Mouse (Mus musculus): Measurements from ENCODE around the gene Ephx3.

DNA sequence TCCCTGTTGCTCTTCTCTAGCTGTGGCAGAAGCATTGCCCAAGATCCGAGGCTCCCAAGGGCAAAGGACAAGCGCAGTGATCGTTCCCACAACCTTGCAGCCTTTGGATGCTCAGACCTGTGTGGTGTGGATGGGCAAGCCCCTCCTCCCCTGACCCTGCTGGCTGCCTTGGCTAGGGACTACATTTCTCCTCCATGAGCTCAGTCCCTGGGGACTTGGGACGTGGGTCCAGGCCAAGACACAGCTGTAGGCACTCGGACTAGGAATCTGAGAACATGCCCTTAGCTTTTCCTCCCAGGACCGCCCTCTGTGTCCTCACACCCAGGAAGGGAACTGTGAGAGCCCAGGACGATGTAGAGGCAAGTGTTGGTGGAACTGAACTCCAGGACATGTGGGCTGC lies 16.2 kb downstream of the Ephx3 start:
- no peak for TF ChIP-seq CTCF (IDR thresholded peaks at IDR 0.05; ENCODE audit: control insufficient read depth, insufficient read depth, insufficient read length)
- peak; percentile 56 for TF ChIP-seq MYOD1 (IDR thresholded peaks at IDR 0.05; ENCODE audit: control insufficient read depth, insufficient read length, low read depth)
- TF ChIP-seq MAX (IDR thresholded peaks at IDR 0.05): no peak
- TF ChIP-seq FOSL1 (IDR thresholded peaks at IDR 0.05; ENCODE audit: insufficient read depth, low read length, poor library complexity, severe bottlenecking): no peak
- TF ChIP-seq MYOG (IDR thresholded peaks at IDR 0.05; ENCODE audit: control insufficient read depth, extremely low read depth, insufficient read length): no peak
- TF ChIP-seq CEBPB (IDR thresholded peaks at IDR 0.05; ENCODE audit: low read depth): no peak
